Mouse (Mus musculus): Measurements from ENCODE around the gene Sardh.

DNA sequence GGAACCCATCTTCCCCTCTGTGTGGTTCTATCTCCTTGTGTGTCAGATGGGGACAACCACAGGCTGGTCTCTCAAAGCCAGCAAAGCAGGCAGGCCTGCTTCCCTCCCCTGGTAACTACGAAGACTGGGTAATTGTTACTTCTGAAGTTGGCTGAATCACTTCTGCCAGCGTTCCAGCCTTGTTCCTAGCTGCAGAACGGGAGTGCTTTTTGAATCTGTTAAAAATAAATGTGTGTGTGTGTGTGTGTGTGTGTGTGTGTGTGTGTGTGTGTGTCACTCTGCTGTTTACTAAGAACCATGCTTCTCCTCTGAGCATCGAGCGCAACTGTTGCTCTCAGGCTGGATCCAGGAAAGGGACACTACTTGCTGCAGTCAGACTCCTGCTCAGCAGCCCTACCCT, 84.3 kb downstream of the Sardh start:
- TF ChIP-seq CTCF (IDR thresholded peaks at IDR 0.05; ENCODE audit: borderline replicate concordance, extremely low read depth, insufficient read depth, insufficient read length) (no peak), POLR2A (IDR thresholded peaks at IDR 0.05; ENCODE audit: borderline replicate concordance, extremely low read depth, insufficient read depth, insufficient read length, poor library complexity, severe bottlenecking) (no peak)

Measured in brain, embryonic 14.5 days (tissue).